Mouse (Mus musculus) heart, postnatal 14 days (tissue): ENCODE data around the gene Ruvbl1. TPM values are rescaled to one million over a fixed set of nuclear protein-coding genes. Genes with fewer than 3 reads are reported as not detected.

Experiments used
- DNase-seq, 2 experiments: peaks; one replicate each; pipeline ENCODE4 v3.0.0; 2021 to 2022
- intact Hi-C: fragments of 180-260 bp; cut with DNase I; formaldehyde crosslinking; loops from one replicate; pipeline ENCODE4 v1.15.1; 2025
- long read RNA-seq, 2 experiments: library from polyadenylated mRNA; stranded (forward); transcript quantifications; one replicate each; pipeline ENCODE4 v2.0.0; 2021
- total RNA-seq, 2 experiments: library from RNA; stranded (reverse); gene quantifications; 2 replicates each; pipeline ENCODE4 v1.2.3; 2021

Ruvbl1 gene
- 10 to 100 TPM; 18.7 to 18.9 TPM for total RNA-seq
- long read RNA-seq, experiment 1, transcript Ruvbl1-201 (11 exons, 1,675 nt) = major isoform, 59 of 59 reads
- long read RNA-seq, experiment 1, partial matches to known transcripts = 0 of 59 reads
- long read RNA-seq, experiment 1, other reads (novel, unspliced or antisense) = 0 of 59 reads
- long read RNA-seq, experiment 2, transcript Ruvbl1-201 (11 exons, 1,675 nt) = major isoform, 49 of 50 reads
- long read RNA-seq, experiment 2, partial matches to known transcripts = 0 of 50 reads
- long read RNA-seq, experiment 2, other reads (novel, unspliced or antisense) = 1 of 50 reads

GRCm38 (mm10) chr6:88465181-88465920 lies at the start of gene Ruvbl1:
TSS of gene Ruvbl1 (plus strand) at chr6:88465409.
- intact Hi-C loops = loop anchor here (2.0 kb wide), 1 partner anchor 19 kb away; the partner anchor contains the start of gene Eefsec
- DNase-seq = peak; percentile 87 to 93

- intact Hi-C loops = no loop called here
- no peak for DNase-seq
These were observed 49.0 kb upstream of the Ruvbl1 start for GRCm38 (mm10) chr6:88416130-88416758.

GRCm38 (mm10) chr6:88431202-88431601 lies 34.0 kb upstream of the Ruvbl1 start:
- DNase-seq = peak; percentile 47 to 67
- intact Hi-C loops = loop anchor here (1.0 to 2.0 kb wide), 2 partner anchors 242 to 306 kb away; no protein-coding TSS in a partner anchor

- DNase-seq = no peak
- intact Hi-C loops = no loop called here
These were observed 29.6 kb upstream of the Ruvbl1 start for GRCm38 (mm10) chr6:88435609-88436008.

- DNase-seq = no peak
- intact Hi-C loops = no loop called here
These were observed 26.2 kb upstream of the Ruvbl1 start for GRCm38 (mm10) chr6:88439056-88439455.

GRCm38 (mm10) chr6:88442551-88442950 lies 22.7 kb upstream of the Ruvbl1 start:
- no peak for DNase-seq
- intact Hi-C loops = no loop called here

GRCm38 (mm10) chr6:88443446-88443845 lies 21.8 kb upstream of the Ruvbl1 start:
- intact Hi-C loops = no loop called here
- no peak for DNase-seq

- DNase-seq = no peak
- intact Hi-C loops = no loop called here
These were observed 21.0 kb upstream of the Ruvbl1 start for GRCm38 (mm10) chr6:88444076-88444750.

GRCm38 (mm10) chr6:88445661-88446060 lies 19.5 kb upstream of the Ruvbl1 start:
- intact Hi-C loops = loop anchor here (2.0 kb wide), 1 partner anchor 19 kb away; the partner anchor contains the start of gene Ruvbl1
- no peak for DNase-seq

- peak; percentile 85 to 89 for DNase-seq
These were observed 18.9 kb upstream of the Ruvbl1 start, which contains the start of gene Eefsec for GRCm38 (mm10) chr6:88446063-88447002. TSS of gene Eefsec (minus strand) at chr6:88446539.

GRCm38 (mm10) chr6:88447454-88447853 lies 17.8 kb upstream of the Ruvbl1 start:
- intact Hi-C loops = loop anchor here (2.0 kb wide), 1 partner anchor 17 kb away; the partner anchor contains the start of gene Ruvbl1
- no peak for DNase-seq

More at GRCm38 (mm10) chr6:88446063-88447002, 18.9 kb upstream of the Ruvbl1 start, which contains the start of gene Eefsec:
- intact Hi-C loops = loop anchor here (2.0 kb wide), 1 partner anchor 18 kb away; the partner anchor contains the start of gene Ruvbl1

GRCm38 (mm10) chr6:88454545-88454944 lies 10.7 kb upstream of the Ruvbl1 start:
- no peak for DNase-seq
- intact Hi-C loops = no loop called here

GRCm38 (mm10) chr6:88469878-88470277 lies 4.7 kb downstream of the Ruvbl1 start:
- intact Hi-C loops = no loop called here
- DNase-seq = no peak

GRCm38 (mm10) chr6:88480421-88480820 lies 15.2 kb downstream of the Ruvbl1 start:
- no peak for DNase-seq
- intact Hi-C loops = loop anchor here (10.0 kb wide), 1 partner anchor 356 kb away; no protein-coding TSS in a partner anchor

GRCm38 (mm10) chr6:88483111-88483510 lies 17.9 kb downstream of the Ruvbl1 start:
- DNase-seq = peak in 1 of 2 experiments; percentile 49
- intact Hi-C loops = loop anchor here (10.0 kb wide), 1 partner anchor 358 kb away; no protein-coding TSS in a partner anchor

- DNase-seq = no peak
- intact Hi-C loops = loop anchor here (10.0 kb wide), 1 partner anchor 359 kb away; no protein-coding TSS in a partner anchor
These were observed 18.7 kb downstream of the Ruvbl1 start for GRCm38 (mm10) chr6:88483913-88484312.

GRCm38 (mm10) chr6:88485378-88485777 lies 20.2 kb downstream of the Ruvbl1 start:
- DNase-seq = peak in 1 of 2 experiments; percentile 30
- intact Hi-C loops = loop anchor here (5.0 to 10.0 kb wide), 2 partner anchors 293 to 361 kb away; partner anchors contain the start of gene Gata2

- intact Hi-C loops = loop anchor here (5.0 to 10.0 kb wide), 2 partner anchors 295 to 362 kb away; partner anchors contain the start of gene Gata2
- DNase-seq = peak; percentile 51 to 57
These were observed 21.7 kb downstream of the Ruvbl1 start for GRCm38 (mm10) chr6:88486893-88487292.
